Mouse (Mus musculus) CD4-positive helper T cell, adult 2 months (primary cell): Measurements from ENCODE around the gene Pard6a.
A peak's percentile ranks its signal among the peaks of the same experiment; 100 is the strongest.

Experiments used
- DNase-seq: peaks from one replicate; pipeline ENCODE4 v3.0.0-alpha.2; 2012; ENCODE audit warnings: low read depth, missing footprints, low spot score

Gene Pard6a

DNA sequence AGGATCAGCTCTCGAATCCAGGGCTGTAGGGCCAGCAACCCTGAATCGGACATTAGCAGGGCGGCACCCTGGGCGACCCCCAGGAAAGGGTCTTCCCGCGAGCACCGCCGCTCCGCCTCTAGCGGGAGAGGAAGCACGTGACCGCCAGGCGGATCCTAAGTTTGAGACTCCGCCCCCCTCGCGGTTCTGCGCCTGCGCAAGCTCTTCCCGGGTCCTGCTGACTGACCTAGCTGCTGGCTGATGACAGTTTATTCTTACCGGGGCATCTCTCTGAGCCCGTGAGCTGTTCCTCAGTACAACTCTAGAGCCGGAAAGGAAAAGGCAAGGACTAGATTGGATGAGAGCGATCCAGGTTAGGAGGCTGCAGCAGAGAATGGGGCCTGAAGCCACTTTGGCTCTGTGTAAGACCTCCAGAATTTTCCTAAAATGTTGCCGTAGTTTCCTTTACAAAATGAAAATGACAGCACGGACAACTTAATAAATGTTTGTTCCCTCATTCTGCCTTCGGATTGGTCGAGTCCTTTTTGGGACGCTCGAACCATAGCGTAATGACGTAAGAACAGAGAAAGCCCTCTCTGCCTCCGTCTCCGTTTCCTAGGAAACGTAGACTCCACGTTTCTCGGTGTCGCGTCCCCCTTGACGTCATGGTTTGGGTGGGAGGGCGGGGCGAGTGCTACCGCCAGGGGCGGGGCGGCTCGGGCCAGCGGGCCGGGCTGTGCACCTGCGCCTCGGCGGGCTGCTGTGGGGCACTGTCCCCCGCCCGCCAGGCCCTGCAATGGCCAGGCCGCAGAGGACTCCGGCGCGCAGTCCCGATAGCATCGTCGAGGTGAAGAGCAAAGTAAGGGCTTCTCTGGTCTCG lies at the start of gene Pard6a, which contains the start of gene Acd:
TSS of gene Pard6a (plus strand) at position 183 of the 859 bp plus-strand sequence.
TSS of gene Acd (minus strand) at position 137 of the 859 bp plus-strand sequence.
- DNase-seq = peak; percentile 94

DNA sequence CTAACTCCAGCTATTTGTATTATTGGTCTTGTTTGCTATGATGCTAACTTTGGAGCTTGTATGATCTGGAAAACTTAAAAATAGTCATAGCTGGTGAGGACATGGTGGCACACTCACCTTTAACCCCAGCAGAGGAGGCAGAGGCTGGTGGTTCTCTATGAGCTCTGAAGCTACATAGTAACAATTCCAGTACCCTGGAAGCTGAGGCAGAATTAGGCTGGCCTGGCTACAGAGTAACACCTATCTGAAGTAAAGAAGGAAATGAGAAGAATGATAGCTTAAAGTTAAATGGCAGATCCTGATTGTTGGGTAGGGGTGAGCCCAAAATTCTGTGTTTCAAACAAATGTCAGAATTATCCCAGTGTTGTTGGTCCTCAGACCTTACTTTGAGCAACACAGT lies 43.3 kb upstream of the Pard6a start:
- DNase-seq = no peak

DNA sequence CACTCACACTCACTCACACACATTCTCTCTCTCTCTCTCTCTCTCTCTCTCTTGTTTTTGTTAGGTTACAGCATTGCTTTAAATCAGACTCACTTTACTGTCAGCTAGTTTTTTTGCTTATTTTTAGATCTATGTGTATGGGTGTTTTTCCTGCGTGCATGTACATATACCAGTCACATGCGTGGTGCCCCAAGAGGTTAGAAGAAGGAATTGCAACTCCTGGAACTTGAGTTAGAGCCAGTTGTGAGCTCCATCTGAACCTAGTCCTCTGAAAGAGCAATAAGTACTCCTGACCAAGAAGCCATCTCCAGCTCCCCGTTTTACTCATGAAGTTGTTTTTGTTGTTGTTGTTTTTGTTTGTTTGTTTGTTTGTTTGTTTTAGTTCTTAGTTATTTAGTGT lies 39.8 kb upstream of the Pard6a start:
- peak; percentile 72 for DNase-seq

DNA sequence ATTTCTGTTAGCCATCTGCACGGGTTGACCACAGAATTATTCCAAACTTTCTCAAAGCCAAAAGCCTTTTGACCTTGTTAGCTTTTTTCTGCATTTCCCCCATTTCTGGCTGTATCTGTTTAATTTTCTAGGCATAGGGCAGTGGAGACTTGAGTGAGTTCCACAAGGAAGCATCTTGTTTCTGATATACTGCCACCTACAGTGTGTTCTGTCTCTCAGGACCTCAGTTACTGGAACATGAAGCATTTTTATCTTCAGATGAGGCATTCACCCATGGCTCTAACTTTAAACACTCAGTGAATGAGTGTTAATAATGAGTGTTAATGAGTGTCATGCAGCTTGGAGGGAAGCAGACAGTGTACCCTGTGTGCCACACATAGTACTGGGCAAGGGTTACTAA lies 23.1 kb upstream of the Pard6a start:
- DNase-seq = no peak

DNA sequence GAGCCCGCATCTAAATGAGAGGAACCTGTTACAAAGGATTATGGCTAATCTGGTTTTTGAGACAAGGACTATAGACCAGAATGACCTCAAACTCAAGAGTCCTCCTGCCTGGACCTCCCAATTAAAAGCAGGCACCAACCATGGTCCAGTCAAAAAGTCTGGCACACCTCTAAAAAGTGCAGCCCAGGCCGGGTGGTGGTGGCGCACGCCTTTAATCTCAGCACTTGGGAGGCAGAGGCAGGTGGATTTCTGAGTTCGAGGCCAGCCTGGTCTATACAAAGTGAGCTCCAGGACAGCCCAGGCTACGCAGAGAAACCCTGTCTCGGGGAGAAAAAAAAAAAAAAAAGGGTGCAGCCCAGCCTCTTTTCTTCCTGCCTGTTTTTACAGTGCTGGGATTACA lies 15.6 kb upstream of the Pard6a start:
- DNase-seq = no peak

DNA sequence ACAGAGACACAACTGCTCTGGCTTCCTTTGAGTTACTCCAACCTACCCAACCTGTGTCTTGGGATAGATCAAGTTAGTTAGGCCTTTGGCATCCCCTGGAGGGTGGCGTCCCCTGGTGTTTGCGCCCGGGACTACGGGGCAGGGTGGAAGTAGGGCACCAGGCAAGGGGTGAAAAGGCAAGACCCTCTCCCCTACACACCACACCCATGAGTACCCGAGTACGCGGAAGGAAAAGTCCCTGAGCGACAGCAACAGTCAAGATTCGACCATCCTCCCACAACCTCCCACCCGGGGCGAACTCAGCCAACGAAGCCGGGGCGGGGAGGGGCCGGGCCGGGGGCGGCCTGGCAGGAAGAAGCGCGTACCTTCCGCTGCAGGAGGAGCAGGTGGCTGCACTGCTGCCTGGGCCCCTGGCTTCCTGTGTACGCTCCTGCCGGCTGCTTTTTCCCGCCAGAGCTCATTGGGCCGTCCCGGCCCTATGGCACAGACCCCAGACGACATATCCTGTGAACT lies 15.1 kb upstream of the Pard6a start, which contains the start of gene Carmil2:
TSS of gene Carmil2 (plus strand) at position 479 of the 513 bp plus-strand sequence.
- peak; percentile 90 for DNase-seq

DNA sequence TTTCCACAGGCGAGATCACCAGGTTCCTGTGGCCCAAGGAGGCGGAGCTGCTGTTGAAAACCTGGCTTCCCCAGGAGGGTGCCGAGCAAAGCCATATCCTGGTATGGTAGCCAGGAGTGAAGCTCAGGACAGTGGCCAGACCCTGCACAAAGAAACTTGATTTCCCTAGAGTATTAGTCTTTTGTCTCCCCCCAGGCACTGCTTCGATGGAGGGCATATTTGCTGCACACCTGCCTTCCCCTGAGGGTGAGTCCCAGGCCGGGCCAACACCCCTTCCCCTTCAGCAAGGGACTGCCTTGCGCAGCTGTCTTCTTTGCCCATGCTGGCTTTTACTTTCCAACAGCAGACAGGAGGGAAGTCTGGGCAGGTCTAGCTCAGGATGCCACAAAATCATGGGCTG lies 14.4 kb upstream of the Pard6a start:
- no peak for DNase-seq

DNA sequence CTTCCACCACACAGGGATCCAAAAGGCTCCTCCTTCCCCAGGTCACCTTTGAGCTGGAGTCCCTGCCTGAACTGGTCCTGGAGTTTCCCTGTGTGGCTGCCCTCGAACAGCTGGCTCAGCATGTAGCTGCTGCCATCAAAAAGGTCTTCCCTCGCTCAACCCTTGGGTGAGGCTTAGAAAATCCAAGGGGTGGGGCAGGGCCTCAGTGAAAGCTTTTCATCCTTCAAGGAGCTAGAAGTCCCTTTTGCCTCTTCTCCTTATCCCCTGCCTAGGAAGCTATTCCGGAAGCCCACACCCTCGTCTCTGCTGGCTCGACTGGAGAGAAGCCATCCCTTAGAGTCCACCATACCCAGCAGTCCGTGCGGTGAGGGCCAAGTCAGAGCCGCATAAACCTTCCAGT lies 13.4 kb upstream of the Pard6a start:
- DNase-seq = peak; percentile 9

DNA sequence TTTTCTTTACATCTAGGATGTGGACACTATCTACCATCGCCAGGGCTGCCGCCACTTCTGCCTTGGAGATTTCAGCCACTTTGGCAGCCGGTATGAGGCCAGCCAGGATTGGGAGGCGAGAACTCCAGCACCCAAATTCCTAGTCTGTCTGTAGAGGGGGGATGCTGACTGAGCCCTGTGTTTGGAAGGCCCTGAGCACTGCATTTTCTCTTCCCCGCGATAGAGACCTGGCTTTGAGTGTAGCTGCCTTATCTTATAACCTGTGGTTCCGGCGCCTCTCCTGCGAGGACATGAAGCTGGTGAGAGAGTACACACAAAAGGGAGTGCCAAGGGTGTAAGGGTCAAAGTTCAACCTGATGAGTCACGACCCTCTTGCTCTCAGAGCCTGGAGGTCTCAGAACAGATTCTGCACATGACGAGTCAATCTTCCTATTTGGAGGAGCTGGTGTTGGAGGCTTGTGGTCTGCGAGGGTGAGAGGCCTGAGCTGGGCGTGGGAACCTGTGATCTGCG lies 12.7 kb upstream of the Pard6a start:
- no peak for DNase-seq

DNA sequence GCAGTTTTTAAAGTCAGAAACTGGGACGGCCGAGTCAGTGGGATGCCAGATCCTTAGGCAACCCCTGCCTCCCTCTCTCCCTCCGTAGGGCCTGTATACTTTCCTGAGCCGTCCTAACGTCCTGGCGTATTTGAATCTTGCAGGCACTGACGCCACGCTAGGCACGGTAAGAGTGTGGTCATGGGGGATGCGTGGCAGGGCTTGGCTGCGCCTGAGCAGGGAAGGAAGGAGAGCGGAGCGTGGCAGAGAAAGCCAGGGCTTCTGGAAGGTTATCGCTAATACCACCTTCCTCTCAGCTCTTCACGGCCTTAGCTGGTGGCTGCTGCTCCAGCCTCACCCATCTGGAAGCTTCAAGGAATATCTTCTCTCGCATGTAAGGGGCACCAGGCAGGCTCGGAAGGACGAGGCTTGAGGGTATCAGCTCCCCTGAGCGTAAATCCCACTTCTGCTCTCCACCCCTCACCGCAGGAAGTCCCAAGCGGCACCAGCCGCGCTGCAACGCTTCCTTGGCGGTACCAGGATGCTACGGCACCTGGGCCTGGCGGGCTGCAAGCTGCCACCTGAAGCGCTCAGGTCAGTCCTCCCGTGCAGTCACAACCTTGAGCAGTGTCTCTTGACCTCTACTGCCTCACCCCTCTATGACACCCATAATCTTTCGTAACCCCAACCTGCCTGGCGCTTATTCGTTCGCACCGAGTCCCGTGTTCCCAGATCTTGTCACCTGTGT lies 11.5 kb upstream of the Pard6a start:
- no peak for DNase-seq

DNA sequence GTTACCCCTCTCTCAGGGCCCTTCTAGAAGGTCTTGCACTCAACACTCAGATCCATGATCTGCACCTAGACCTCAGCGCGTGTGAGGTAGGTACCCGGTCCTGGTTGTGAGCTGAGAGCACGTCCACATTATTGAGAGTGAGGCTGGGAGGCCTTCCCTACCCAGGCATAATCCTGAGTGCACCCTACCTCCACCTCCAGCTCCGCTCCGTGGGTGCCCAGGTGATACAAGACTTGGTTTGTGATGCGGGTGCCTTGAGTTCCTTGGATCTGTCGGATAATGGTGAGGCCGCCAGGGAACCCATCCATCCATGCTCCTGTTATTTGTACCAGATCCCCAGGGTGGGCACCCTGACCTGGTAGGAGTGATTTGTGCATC lies 11.0 kb upstream of the Pard6a start:
- no peak for DNase-seq

DNA sequence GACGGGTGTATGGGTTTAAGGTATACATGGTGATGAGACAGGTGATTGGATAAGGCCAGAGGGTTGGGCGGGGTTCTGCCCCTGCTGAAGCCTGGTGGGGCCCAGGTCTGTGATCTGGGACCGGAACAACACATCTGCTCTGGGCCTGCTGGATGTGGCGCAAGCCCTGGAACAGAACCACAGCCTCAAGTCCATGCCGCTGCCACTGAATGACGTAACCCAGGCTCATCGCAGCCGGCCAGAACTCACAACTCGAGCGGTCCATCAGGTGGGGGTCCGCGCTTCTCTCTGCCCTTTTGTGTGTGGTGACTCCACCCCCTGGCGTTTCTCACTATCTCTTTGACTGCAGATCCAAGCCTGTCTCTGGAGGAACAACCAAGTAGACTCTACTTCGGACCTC lies 10.0 kb upstream of the Pard6a start:
- no peak for DNase-seq

DNA sequence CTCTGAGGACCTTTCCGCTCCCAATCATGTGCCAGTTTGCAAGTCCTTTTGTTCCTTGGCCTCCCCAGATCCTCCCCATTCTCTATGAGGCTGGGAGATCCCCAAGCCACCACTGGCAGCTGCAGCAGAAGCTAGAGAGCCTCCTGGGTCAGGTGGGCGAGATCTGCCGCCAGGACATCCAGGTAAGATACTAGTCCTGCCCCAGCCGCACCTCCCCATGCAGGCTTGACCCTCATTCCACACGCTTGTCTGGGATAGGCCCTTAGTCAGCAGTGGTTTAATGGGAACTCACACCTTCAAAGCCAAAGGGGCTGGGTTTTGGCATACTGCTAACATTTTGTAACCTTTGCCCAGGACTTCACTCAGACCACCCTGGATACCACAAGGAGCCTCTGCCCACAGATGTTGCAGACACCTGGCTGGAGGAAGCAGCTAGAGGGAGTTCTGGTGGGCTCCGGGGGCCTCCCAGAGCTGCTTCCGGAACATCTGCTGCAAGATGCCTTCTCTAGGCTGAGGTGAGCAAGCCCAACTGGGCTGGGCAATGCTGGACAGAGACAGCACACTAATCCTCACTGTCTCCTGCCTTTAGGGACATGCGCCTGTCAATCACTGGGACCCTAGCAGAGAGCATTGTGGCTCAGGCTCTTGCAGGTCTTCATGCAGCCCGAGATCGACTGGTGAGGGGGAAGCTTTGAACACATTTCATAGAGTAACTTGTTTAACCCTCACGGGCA lies 8.3 kb upstream of the Pard6a start:
- DNase-seq = no peak

DNA sequence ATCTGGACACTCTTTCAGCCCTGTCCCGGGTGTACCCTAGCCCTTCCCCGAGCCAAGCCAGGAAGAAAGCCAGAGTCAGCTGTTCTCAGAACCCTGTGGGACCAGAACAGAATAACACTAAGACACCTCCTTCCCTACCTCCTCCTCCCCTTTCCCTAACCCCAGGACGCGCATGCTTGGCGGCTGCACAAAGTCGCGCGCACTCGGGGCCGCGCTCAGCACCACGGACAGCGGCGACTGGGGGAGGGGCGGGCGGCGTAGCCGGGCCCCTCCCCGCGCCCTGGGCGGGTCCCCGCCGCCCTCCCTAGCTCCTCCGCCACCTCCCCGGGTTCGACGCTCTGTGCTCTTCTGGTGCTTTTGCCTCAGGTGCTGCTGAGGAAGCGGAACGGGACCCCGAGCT lies 7.3 kb upstream of the Pard6a start:
- DNase-seq = no peak

DNA sequence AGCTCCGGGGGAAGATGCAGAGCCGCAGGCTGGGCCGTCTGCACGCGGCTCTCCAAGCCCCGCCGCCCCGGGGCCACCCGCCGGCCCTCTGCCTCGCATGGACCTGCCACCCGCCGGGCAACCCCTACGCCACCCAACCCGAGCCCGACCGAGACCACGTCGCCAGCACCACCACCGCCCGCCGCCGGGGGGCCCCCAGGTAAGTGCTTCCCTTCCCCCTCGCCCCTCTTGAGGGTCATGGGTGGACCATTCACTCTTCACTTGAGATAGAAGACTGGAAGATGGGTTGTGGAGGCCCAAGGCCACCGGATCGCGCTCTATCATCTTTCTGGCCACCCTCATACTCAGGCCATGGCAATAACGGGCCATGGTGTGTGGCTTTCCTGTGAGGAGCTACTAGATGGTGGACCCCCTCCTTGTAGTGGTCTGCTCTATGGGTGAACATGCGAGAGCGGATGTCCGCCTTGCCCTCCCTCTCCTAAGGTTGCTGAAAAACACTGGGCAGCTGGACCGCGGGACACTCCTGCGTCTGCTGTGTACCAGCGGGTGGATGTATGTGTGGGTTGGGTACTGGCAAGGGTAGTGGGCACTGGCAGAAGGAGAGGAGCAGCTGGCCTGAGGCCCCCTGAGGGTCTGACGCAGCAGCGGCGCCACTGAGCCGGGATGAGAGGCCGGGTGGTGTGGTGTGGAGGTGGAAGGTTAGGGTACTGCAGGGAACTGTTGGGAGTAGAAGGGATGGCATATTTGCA lies 6.7 kb upstream of the Pard6a start:
- no peak for DNase-seq

DNA sequence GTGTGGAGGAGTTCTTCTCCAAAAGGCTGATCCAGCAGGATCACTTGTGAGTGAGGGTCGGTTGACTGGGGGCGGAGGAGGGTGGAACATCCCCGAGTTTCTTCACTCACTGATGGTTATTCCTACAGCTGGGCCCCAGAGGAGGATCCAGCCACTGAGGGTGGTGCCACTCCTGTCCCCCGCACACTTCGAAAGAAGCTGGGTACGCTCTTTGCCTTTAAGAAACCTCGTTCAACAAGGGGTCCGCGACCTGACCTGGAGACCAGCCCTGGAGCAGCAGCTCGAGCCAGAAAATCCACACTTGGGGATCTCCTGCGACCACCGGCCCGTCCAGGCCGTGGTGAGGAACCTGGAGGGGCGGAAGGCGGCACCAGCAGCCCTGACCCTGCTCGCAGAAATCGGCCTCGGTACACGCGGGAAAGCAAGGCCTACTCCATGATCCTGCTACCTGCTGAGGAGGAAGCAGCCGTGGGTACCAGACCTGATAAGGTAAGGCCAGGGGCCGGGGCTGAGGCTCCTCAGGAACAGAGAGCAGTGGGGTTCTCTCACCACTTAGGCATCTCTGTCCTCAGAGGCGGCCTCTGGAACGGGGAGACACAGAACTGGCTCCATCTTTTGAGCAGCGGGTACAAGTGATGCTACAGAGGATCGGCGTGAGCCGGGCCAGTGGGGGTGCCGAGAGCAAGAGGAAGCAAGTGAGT lies 5.7 kb upstream of the Pard6a start:
- DNase-seq = no peak

DNA sequence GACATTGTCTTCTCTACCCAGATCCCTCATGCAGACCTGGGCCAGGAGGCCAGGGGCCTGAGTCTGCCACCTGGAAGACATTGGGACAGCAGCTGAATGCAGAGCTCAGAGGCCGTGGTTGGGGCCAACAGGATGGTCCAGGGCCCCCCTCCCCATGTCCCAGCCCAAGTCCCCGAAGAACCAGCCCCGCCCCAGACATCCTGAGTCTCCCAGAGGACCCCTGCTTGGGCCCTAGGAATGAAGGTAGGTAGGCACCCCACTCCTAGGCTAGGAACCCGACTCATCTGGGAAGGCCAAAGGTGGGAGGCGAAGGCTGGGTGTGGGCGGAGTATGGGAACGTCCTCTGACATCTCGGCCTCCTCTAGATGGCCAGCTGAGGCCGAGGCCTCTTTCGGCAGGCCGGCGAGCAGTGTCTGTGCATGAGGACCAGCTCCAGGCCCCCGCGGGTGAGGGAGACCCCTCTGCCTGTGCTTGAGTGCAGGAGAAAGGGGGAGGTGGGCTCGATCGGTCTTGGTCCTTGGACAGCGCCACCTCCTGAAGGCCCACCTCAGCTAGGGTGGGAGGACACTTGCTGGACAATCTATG lies 3.7 kb upstream of the Pard6a start:
- no peak for DNase-seq

DNA sequence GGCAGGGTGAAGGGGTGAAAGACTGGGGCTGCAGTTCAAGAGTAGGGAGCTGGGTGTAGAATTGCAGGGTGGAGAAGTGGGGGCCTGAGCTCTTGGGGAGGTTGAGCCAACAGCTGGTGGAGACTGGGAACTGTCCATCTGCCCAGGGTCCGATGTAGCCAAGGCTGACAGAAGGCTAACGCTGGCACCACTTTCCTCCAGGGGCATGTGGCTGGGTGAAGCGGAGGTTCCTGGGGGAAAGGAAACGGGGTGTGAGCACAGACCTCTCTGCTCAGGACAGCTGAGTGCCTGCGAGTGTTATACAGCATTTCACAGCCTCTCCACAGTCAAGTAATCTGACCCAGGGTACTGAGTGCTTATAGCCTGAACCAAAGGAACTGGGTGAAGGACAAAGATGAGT lies 2.2 kb upstream of the Pard6a start:
- DNase-seq = no peak

DNA sequence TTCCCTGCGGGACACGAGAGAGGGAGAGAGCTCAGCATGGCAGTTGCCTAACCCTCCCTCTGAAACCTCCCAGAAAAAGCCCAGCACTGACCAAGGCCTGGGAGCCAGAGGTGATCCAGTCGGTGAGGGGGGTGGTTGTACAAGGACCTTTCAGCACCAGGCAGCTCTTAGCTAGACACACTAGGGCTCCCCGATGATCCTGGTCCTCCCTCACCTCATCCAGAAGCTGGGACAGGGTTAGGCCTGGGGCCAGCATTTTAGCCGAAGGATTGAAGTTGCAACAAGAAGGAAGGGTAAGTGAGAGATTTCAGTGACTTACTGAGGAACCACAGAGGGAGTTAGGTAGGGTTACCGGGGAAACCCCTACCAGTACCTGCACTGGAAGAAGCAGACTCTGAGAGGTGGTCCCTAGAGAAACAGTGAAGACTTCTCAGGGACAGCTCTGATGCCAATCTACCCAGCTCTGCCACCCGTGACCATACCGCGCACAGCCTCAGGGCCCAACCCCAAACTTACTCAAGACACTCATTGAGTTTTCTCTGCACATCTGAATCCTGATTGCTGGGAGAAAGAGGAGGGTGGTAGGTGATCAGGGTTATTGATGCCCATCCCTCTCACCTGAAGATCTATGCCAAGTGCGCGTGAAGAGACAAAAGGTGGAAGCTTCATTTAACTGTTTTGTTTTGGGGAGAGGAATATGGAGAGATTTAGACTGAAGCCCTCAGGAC lies 1.3 kb upstream of the Pard6a start:
- DNase-seq = no peak
